Mouse (Mus musculus) G1E (cell line): ENCODE data around the gene Map2k3.

Experiments used
- CTCF ChIP-seq: IDR thresholded peaks from 2 replicates; pipeline ENCODE4 v1.5.1; 2012; ENCODE audit warnings: low read depth, low read length, inconsistent platforms, mixed read lengths
- GATA1 ChIP-seq: IDR thresholded peaks from 2 replicates; pipeline ENCODE4 v1.6.1; 2012; ENCODE audit warnings: borderline replicate concordance, low read length, inconsistent platforms, mixed read lengths

- TF ChIP-seq CTCF (no peak), GATA1 (no peak)
These were observed 29.3 kb downstream of the Map2k3 start for GRCm38 (mm10) chr11:60961176-60961575.
